Mouse (Mus musculus) liver (tissue): Measurements from ENCODE around the gene Rad51d.
"Not testable (repeated sequence)": the region's sequence is repeated elsewhere in the genome, so short reads cannot be mapped to it uniquely, and the experiment has no call there.

Experiments used
- DNase-seq: peaks from one replicate; pipeline ENCODE4 v3.0.0-alpha.2; 2020; ENCODE audit warnings: mixed read lengths

The Rad51d gene

GRCm38 (mm10) chr11:82854111-82854510 is 36.3 kb downstream of the Rad51d start:
- DNase-seq, result no peak

DNA sequence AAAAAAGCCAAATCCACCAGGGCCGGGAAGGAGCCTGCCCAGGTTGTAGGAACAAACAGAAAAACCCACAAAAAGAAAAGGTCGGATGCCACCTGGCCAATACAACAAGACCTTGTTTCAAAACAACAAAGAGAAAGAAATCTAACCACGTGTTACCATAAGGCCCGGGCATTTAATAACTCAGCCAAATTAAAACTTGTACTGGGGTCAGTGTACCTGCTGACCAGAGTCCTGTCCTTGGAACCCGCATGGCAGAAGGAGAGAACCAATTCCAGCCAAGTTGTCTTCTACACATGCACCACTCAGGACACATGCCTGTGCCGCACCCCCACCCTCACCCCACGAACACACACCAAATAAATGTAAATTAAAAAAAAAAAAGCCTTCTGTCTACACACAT is 37.5 kb downstream of the Rad51d start:
- no peak for DNase-seq

DNA sequence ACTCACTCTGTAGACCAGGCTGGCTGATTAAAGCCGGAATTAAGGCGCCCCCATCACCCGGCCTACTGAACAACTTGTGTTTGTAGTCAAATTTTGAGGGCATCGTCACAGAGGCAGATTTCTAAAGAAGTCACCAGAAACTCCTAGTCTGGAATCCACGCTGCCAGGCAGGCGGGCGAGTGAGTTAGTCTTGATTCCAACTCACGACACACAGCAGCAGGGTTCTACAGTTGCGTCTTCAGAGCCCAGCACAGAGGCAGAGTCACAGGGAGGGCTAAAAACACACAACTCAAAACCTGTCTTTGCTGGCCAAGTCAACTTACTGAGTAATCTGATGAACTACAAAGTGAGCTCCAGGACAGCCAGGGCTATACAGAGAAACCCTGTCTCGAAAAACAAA is 37.9 kb downstream of the Rad51d start:
- no peak for DNase-seq

- DNase-seq, result no peak
Observed at GRCm38 (mm10) chr11:82852115-82852514, 38.3 kb downstream of the Rad51d start.

DNA sequence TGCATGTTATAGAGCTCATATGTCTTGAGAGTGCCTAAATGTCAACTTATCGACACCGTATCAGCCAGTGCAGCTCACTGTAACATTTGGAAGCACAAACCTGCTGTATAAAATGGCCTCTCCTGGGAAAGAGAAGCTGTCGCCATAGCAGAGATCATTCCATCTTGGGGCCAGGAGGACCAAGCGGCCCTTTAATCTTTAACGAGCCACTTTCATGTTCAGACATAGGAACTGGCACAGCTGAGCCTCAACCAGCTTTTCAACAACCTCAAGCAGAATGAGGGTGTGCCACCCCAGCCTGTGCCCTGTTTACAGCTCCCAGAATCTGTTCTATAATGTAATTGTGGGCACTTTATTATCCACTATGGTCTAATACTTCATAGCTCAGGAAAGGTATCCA is 40.2 kb downstream of the Rad51d start:
- DNase-seq, result no peak

GRCm38 (mm10) chr11:82847571-82848000 is 42.8 kb downstream of the Rad51d start:
- DNase-seq, result peak; percentile 75

- no peak for DNase-seq
Observed at GRCm38 (mm10) chr11:82846938-82847337, 43.5 kb downstream of the Rad51d start.

DNA sequence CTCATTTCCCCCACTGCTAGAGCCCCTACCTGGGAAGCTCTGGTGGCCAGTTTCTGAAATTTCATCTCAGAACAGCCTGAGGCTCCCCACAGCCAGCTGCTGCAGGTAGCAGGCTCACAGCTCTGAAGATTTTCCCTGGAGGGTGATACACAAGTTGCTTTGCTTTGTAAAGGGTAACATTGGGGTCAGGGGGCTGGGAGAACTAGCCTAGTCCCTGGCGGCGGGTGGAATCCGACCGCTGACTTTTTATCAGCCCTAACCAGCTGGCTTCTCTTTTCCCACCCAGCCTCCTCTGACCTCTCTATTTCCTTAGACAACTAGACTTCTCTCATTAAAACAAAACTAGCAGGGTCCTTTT is 44.4 kb downstream of the Rad51d start:
- peak; percentile 88 for DNase-seq

DNA sequence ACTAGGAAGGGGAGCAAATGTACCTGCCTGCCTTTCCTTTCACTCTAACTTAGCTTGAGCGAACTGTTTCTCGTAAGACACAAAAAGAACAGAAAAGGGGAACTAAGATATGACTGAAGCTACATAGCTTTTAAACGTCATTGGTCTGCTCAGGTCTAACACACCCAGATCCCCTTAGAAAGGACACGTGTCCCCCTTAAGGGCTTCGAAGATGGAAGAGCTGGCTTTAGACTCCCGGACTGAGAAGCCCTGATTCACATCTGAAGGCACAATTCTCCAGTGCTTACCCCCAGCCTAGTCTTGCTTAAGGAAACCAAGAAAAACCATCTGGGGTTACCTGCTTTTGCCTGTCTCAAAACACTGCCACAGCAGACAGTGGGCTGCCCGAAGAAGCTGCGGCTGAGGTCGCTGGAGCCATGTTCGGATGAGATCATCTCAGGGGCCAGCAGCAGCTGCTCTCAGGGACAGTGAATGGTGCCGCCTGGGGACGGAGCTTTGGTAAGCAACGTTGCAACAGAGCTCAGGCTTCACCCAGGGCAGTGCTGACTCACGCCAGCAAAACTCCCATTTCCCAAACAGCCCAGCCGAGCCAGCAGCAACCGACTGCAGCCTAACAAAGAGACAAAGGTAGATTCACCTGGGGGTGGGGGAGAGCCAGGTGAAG is 44.9 kb downstream of the Rad51d start:
- peak; percentile 91 for DNase-seq

DNA sequence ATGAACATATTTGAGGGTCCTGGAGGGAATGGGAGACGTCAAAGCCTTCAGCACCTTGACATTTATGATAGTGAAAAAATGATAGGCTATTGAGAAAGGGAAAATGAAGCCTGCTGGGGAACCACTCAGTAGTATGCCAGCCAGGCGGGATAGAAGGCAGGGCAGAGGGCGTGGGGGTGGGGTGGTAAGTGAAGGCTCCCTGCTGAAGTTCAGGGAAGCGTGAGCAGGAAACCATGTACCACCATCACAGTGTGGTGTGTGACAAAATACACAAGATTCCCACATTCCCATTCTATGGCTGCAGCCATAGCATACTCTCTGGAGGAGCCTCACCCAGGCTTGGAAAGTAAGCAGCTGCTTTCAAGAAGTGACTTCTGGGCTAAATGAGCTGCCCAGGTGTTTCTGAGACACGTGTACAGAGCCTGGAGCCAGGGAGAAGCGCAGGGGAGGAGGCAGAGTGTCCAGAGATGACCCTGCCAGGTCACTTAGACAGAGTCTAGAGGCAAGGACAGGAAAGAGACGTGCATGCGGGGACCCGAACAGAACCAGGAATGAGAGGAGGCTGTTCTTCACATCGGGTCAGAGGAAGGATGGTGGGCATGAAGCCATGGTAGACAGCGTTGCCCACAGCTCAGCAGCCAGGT is 45.5 kb downstream of the Rad51d start:
- peak; percentile 70 for DNase-seq

- no peak for DNase-seq
Observed at GRCm38 (mm10) chr11:82838511-82838910, 51.9 kb downstream of the Rad51d start.

GRCm38 (mm10) chr11:82837848-82838247 is 52.6 kb downstream of the Rad51d start:
- DNase-seq, result no peak

DNA sequence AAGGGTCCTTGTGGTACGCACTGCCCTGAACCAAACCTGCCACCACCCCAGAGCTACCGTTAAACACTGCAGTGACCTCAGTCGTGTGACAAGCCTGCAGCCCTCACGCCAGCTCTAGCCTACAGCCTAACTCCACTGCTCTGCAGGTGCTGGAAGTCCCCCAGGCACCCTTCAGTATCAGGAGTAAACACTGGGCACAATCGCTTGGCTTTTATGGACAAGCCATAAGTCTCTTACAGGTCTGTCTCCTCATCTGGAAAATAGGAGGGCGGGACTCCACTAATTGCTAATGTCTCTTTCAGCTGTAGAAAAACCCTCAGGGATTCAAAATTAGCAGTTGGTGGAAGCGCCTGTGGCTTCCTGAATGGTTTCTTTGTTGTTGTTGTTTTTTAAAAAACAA is 53.2 kb downstream of the Rad51d start:
- no peak for DNase-seq

- no peak for DNase-seq
Observed at GRCm38 (mm10) chr11:82835616-82836432, 54.6 kb downstream of the Rad51d start.

DNA sequence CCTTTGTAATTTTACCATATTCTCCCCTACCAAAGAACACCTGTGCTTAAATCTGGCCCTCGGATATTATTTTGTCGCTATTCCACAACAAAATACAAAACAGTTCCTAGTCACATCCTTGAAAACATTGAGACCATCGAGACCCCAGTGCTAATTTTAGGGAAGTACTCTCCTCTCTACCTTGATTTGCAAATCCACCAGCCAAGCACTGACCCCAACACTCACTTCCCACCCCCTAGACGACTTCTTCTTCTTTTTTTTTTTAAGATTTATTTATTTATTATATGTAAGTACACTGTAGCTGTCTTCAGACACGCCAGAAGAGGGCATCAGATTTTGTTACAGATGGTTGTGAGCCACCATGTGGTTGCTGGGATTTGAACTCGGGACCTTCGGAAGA is 56.1 kb downstream of the Rad51d start:
- not testable (repeated sequence) for DNase-seq

- no peak for DNase-seq
Observed at GRCm38 (mm10) chr11:82833929-82834328, 56.5 kb downstream of the Rad51d start.

GRCm38 (mm10) chr11:82832402-82832801 is 58.0 kb downstream of the Rad51d start:
- not testable (repeated sequence) for DNase-seq

DNA sequence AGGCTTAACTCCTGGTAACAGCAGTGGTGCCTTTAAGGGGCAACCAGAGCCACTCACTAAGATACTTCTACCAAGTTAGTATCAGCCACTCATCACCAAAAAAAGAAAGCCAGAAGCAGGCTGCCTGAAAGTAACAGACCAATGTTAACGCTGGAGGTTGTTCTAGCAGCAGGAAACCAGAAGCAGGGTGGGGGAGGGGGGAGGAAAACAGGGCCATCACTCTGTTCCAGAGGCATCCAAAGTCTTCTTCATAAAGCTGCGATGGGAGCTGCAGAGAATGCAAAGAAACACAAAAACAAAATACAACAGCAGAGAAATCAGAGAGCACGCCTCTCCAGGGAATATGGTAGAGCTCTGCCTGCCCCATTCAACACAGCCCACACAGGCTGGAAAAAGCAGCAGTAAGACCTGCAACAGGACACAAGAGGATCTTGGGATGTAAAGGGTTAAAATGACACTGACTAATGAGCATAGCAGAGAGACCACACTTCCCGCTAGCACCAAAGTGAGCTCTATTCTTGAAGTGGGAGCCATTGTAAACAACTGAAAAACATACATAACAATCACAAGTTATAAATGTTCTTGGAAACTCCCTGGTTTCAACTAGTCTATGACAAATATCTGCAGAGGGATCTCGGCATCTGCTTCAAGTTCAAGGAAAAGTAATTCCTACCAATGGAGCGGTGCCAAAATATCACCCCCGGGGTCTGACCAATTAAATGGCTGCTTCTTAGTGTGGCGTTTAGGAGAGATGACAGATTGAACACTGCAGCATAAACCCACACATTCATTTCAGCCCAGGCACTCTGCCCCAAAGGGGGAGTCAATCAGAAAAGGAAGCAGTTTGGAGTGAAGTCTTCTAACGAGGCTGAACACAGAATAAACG is 59.2 kb downstream of the Rad51d start:
- no peak for DNase-seq

DNA sequence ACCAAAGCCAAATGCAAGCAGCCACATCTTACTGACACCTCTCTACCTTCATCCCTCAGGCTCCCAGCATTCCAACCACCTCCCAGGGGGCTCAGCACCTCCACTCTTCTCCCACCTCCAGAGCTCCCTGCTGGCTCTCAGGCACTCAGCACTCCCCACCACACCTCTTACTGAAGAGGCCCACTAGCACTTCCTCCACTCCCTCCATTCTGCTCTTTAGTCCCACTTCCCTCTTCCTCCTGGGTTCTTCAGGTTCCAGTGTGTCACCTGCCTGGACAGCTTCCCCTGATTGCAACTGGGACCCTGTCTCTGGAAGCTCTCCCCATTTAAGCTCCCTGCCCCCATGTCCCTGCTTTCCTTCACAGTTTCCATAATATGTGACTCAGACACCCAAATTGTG is 63.6 kb downstream of the Rad51d start:
- no peak for DNase-seq
